Mouse (Mus musculus) neural tube, embryonic 10.5 days (tissue): ENCODE data around the gene Mamdc2.

Source experiments
- DNase-seq: peaks from one replicate; pipeline ENCODE4 v3.0.0-alpha.2; 2017; ENCODE audit warnings: low spot score; ENCODE audit errors: extremely low spot score

The Mamdc2 gene

DNA sequence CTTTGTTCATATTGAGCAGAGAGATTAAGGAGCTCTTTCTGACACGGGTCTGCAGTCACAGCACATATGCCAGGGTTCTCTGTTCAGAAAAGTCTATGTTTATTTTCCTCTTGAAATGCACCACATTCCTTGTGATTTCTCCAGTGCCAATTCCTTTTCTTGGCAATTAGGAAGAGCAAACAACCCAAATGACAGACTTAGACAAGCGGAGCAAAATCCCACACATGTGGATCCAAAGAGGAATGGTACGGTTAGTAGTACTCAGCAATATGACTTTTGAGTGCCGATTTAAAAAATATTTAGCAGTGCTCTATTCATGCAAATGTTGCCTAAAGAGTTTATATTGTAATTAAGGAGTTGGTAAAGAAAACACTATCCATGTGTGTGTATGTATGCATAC, 87.7 kb downstream of the Mamdc2 start:
- DNase-seq = no peak

DNA sequence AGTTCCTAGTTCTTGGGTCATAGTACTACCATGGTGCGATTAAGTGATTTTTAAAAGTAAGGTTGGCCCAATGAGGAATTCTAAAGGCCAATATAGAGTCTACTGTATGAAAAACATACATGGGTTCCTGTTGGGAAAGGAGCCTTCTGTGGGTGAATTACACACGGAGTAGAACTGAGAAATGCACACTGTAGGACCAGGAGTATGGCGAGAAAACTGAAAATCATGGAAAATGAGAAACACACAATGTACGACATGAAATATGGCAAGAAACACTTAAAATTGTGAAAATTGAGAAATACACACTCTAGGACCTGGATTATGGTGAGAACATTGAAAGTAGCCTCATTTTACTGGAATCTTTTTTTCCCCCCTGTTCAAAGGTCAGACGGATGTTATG, 91.0 kb downstream of the Mamdc2 start:
- DNase-seq = no peak

DNA sequence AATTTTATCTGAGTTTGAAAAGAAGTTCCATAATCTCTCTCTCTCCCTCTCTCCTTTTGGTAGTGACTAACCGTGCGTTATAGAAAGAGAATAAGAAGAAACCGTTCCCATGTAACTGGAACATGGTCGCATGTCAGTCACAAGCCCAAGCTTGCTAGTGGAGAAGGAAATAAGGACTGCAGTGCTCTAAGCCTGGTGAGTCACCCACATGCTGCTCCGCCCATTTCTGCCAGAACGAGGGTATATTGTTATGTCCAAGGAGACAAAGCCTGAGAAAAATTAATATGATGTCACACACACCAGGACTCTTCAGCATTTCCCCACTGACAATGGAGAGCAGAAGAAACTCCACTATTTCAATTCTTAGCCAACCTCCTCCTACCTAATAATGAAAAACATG, 93.5 kb downstream of the Mamdc2 start:
- DNase-seq = no peak

DNA sequence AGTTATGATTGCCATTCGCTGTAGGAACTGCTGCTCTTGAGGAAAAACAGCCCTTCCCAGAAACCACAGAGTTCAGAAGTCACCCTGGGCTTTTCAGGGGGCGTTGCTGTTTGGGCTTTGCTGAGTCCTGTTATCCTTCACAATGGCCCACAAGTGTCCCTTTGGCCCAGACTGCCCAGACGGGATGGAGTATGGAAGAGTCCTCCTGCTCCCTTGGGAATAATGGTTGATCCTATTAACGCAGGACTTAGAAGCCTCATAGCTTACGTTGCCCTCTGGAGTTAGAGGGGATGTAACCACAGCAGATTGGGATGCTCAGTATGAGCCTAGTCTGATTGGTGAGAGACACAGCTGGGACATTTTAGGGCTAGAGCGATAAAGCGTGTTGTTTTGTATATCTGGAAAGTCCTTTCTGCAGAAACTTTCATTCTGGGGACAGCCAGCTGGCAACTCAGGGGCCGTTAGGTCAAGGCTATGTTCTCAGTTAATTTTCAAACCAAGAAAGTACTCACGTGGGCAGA, 94.3 kb downstream of the Mamdc2 start:
- no peak for DNase-seq

DNA sequence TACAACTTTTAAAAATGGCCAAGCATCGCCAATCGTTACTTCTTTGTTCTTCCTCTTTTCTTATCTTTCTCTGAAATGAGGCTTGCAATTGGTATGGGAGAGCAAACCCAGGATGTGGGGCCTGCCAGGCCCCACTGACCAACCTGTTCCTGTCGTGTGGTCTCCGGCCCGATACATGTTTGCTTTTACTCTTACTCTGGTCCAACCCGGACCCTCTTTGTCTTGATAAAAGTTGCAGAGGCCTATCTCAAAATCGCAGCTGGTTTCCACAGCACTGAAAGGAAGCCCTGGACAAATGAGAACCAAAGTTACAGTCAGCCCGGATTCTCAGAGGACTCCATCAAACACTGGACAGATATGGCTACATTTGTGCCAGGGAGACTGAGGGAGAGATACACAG, 95.1 kb downstream of the Mamdc2 start:
- no peak for DNase-seq

DNA sequence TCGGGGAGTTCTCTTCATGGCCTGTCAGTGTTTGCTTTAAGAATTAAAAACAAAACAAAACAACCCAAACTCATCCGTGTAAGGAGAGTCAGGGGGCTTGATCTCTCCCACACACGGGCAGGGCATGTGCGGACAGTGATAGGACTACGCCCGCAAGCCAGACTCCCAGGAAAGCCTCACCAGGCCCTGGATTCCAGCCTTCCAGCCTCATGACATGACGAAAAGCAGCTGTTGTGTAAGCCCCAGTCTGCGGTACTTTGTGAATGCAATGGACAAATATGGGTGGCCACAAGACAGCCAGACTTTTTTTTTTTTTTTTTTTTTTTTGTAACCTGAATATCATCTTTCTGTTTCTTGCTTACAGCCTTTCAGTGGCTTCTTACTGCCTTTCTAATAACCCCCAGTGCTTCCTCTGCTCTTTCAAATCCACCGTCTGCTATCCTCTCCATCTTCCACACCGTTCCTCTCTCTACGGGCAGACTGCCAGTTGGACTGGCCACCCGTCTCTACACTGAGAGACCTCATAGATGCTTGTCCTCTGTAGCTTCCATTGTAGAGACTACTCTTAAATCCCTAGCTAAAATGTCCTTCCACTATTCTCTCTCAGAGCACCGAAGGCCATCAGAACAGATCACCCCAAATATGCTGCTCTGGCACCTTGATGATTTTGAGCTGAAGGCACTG, 96.3 kb downstream of the Mamdc2 start:
- DNase-seq = no peak

DNA sequence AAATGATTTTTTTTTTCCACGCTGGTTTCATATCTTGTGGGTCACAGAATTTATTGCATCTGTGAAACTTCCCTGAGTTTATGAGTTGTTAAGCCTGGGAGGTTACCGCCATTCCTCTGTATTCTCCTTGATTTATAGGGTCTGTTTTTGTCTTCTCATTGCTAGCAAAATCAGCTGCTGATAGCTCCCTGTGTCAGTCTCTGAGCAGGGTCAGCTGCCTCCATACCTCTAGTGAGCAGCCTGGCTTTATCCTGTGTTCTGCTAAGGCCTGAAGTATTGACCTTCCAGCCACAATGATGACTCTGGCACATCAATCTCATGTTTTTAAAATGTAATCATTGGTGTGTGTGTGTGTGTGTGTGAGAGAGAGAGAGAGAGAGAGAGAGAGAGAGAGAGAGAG, 98.3 kb downstream of the Mamdc2 start:
- DNase-seq = no peak

DNA sequence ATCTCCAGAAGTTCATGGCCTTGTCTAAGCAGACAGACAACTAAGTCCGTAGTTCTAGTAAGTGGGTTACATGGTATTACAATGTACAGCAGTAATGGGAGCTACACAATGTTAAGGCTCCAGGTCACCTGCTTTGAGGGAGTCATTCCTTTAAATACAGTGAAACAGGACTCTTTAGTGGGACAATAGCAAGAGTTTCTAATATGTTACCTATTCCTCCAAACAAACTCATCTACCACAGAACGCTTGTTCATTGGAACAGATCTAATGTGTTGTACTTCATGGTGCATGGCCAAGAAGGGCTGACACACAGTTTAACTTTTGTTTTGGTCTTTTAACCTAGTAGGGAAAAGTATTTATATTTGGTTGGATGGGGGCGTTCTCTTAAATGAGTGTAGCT, 105.5 kb downstream of the Mamdc2 start:
- DNase-seq = no peak

DNA sequence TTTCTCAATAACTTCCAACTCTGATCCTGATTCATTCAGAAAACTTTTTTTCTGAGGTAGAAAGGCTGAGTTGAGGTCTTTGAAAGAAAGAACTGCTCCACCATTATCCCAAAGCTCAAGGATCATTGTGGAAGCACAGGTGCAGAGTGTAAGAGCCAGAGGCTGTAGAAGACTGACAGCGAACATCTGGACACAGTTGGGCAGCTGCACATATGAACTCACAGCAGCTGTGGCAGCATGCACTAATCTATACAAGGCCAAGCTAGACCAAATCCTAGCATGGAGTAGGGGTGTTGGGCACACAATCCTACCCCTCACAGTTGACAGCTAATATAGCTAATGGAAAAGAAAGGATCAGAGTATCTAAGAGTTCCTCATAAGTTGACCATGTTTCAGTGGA, 115.4 kb downstream of the Mamdc2 start:
- no peak for DNase-seq

DNA sequence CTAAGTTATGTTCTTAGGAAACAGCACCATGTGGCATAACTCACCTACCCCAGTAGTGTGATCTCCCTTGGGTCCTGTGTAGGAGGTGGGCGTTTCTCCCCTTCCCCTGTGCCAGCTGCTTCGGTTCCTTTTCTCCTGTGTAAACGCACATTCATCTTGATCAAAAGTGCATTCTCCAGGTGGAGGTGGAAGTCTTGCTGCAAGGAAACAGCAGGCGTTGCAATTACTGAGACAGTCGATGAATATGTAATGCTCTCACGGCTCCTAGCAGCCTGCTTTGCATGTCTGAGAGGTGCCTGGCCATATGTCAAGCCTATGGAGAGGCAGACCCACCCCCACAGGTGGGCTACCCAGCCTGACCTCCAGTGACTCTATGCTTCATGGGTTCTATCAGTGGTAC, 117.4 kb downstream of the Mamdc2 start:
- DNase-seq = no peak

DNA sequence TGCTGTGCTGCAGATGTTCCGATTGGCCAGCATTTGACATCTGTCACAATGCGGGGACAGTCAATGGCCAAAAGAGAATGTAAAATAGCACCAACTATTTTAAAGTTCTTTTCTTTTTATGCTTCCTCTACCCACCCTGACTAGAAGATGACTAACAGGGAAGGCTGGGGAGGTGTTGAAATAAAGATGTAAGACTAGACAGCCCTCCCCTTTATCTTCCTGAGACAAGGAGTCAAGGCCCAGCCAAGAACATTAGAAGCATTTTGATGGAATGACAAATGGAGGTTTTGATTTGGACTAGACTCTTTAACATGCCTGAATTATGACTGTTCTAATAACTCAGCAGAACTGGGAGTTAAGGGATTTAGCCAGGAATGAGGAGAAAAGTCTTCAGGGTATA, 118.9 kb downstream of the Mamdc2 start:
- no peak for DNase-seq

DNA sequence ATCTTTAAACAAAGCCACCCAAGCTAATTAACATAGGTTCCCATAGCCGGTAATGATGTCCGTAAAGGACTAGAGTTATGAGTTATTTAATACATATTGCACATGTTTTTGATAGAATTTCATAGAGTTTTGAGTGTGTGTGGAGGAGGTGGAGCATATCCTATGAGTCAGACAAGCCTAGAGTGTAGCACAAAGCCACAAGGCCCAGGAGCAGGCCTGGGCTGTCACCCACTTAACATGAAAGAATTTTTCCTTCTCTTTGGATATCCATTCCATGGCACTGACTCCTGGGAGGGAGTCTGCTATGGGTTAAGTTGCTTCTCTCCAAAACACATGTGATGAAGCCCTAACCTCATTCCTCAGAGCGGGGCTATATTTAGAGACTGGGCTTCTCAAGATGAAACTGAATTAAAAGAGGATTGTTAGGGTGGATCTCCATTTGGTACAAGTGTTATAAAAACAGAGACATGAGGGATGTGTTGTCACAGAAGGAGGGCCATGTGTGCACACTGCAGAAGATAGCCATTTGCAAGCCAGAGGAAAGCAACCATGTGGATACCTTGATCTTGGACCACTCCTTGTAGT, 121.1 kb downstream of the Mamdc2 start:
- DNase-seq = no peak

DNA sequence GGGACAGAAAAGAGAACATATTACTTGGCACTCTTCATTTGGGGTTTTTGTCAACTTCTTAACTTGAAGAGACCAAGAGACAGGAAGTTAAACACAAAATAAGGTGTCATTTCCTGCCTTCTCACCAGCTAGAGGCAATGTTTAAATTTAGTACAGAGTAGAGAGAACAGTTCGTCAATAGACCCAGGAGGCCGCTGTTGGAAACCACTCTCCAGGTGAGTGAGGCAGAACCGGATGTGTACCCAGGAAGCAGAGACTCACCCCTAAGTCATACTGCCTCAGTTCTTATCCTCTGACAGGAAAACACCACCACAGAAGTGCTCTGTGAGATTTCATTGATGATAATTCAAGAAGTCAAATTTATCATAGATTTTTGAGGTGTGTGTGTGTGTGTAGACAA, 125.1 kb downstream of the Mamdc2 start:
- DNase-seq = no peak

DNA sequence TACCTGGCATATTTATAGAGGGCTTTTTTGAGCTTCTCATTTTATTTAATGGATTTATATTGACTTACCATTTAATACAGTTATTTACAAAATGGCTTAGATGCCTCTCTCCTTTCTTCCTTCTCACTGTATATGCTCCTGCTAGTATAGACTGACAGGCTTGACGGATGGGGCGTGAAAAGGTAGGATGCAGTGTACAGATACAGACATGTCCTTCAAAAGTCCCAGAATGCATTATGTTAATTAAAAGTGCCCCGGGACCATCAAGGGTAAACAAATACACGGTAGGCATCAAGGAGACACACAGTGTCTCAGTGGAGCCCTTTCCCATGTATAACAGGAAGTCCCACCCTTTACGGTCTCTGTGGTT, 130.3 kb downstream of the Mamdc2 start:
- DNase-seq = no peak

DNA sequence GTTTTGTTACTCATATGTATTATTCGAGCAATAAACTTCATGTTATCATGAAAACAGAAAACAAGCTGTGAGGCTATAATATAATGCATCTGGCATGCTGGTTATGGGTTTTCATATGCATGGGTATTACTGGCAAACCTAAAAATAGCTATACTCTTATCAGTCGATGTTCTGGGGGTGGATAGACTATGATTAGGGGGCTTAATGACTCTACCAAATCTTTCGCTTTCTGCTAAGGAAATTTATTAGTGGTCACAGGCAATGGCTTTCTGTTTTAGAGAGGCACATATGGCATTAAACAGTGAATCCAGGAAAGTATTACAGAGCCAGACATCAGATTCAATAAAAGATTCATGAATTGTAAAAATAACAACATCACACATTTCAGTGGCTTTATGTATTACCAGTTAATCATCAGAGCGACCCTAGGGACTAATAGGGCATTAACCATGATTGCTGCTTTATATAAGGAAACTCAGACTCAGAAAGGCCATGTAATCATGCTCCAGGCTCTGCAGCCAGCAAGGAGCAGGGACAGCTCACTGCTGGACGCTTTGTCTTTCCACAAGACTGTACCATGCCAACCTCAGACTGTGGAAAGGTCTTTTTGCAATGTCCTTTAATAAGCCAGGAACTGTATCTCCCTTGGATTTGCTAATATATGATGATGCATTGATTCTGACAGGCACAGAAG, 130.8 kb downstream of the Mamdc2 start:
- no peak for DNase-seq

DNA sequence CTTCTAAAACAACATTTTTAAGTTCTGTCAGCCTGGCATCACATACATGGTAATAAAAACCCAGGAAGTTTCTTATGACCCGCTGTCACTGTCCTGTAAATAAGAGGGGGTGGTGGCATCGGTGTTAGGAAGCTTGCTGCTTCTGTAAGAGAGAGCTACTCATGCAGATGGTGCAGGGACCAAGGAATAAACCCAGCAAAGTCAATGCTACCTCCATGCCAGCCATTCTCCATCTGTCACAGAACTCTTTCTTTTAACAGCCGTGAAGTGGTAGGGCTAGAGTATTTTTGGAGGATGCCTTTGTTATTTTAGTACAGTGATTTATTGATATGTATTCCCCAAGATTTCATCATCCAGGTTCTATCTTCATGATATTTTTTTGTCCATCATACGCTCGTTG, 131.4 kb downstream of the Mamdc2 start:
- DNase-seq = no peak

DNA sequence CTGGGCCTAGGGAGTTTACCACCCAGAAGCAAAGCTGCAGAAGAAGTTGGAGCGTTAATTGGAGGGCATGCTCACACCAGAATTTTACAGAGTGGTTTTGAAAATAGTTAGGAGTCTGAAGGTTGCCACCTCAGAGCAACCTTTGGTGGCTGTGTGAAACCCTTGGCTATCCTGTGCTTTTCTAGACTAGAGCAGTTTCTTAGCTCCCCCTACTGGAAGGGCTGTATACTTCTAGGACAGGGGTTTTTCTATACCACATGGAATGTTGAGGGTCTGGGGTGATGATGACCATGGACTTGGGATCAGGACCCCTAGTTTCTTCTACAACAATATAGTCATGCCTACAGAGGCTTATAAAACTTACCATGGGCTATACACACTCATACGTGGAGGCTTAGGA, 138.3 kb downstream of the Mamdc2 start:
- DNase-seq = no peak

DNA sequence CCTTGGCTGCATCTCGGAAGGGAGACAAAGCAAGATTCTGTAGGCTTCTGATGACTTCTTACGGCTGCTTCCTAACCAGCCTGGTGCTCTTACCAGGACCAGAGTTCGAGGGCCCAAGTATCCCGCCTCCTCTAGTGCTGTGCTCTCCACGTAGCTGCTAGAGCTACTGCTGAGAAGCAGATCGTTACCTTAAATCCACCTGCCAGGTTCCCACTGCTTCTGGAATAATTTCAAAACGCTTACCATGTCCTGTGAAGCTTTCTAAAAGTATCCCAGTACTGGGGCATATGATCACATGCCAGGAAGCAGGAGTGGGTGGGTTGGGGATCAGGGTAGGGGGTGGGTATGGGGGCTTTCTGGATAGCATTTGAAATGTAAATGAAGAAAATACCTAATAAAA, 141.6 kb downstream of the Mamdc2 start:
- DNase-seq = no peak

DNA sequence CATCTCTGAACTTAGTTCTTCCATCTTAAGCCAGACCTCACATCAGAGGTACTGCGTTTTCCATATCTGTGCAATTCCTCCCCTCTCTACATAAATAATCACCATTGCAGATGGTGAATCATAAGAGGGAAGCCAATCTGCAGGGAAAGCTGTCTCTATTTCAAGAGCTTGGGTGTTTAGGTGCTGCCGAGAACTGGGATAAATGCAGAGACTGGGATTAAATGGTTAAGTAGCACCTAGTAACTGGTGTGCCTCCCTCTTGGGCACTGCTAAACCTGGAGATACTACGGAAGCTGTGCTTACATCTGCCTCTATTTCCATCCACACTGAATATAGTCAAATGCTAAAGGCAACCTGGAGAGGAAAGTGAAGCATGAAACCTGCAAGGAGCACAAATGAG, 148.3 kb downstream of the Mamdc2 start:
- DNase-seq = no peak

DNA sequence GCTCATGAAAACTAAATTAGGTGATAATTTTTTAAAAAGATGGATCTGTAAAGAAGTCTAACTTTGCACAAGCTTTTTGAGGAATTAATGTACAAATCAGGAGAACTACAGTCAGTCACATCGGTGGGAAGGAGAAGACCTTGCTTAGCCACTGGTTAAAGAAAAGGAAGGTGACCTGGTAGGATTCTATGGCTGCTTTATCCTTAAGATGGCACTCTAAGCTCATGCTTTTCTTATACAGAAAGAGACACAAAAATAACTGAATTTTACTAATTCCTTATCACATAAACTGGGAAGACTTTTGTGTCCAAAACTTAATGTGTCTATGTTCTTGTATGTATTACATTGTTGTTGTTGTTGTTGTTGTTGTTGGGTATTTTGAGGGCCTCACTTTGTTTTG, 149.3 kb downstream of the Mamdc2 start:
- no peak for DNase-seq

DNA sequence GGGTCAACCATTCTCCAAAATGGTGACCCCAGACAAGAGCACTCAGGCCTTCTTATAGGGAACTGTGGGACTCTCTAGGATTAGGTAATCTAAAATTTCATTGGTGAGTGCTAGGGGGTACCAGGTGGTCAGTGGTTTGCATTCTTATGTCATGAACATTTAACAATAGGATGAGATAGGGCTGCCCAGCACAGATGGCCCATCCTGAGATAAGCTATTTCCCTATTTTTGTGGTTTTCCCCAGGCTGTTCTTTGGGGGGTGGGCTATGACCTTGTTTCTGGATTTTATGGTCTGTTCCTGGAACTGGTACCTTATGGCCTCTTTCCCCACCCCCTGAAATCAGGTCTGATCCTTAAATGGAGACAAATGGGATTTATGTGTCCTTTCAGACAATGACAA, 151.1 kb downstream of the Mamdc2 start:
- no peak for DNase-seq

DNA sequence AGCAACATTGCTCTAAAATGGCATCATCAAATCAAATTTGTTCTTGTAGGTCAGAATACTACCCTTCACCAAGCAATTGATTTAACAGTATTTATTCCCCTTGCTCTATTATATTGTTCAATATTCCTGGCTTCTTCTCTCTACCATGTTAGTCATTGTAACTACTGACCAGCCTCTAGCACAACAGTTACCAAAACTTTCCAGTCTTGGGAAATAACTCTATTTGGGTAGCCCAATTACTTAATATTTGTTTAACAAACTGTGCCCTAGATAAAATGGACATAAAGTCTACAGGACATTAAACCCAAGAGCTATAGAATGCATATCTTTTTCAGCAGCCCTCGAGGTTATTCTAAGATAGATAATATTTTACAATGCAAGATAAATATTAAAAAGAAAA, 159.0 kb downstream of the Mamdc2 start:
- DNase-seq = no peak
